Mouse (Mus musculus) limb, embryonic 12.5 days (tissue): Measurements from ENCODE around the gene Exoc6. TPM values are rescaled to one million over a fixed set of nuclear protein-coding genes. Genes with fewer than 3 reads are reported as not detected.
"Not testable (repeated sequence)": the region's sequence is repeated elsewhere in the genome, so short reads cannot be mapped to it uniquely, and the experiment has no call there.

Experiments
- ATAC-seq: fragments of 200-750 bp; cut with Nextera tagmentation; 2 replicates; pipeline ENCODE4 v1.8.0; 2017; ENCODE audit warnings: low read depth, moderate TSS enrichment; ENCODE audit not compliant: insufficient number of reproducible peaks, insufficient read depth, low FRiP score, low TSS enrichment
- H3K27ac ChIP-seq: fragments of 300-500 bp; sonication (generic); 2 replicates; pipeline ENCODE4 v1.5.1; 2016; ENCODE audit warnings: mild to moderate bottlenecking, moderate library complexity
- H3K27me3 ChIP-seq: fragments of 300-500 bp; sonication (generic); 2 replicates; pipeline ENCODE4 v1.6.1; 2016; ENCODE audit warnings: mild to moderate bottlenecking, moderate library complexity
- H3K36me3 ChIP-seq: fragments of 300-500 bp; sonication (generic); 2 replicates; pipeline ENCODE4 v1.6.1; 2016; ENCODE audit warnings: mild to moderate bottlenecking, moderate library complexity
- H3K4me1 ChIP-seq: fragments of 300-500 bp; sonication (generic); replicated peaks from 2 replicates; pipeline ENCODE4 v1.6.1; 2016
- H3K4me2 ChIP-seq: fragments of 300-500 bp; sonication (generic); 2 replicates; pipeline ENCODE4 v1.6.1; 2016; ENCODE audit warnings: mild to moderate bottlenecking, moderate library complexity
- H3K4me3 ChIP-seq: fragments of 300-500 bp; sonication (generic); replicated peaks from 2 replicates; pipeline ENCODE4 v1.5.1; 2016; ENCODE audit warnings: mild to moderate bottlenecking
- H3K9ac ChIP-seq: fragments of 300-500 bp; sonication (generic); replicated peaks from 2 replicates; pipeline ENCODE4 v1.6.1; 2016; ENCODE audit warnings: mild to moderate bottlenecking, moderate library complexity
- H3K9me3 ChIP-seq: fragments of 300-500 bp; sonication (generic); 2 replicates; pipeline ENCODE4 v1.6.1; 2016; ENCODE audit warnings: mild to moderate bottlenecking, moderate library complexity
- WGBS: fragments of 180-500 bp; shearing (Covaris S2); methylation state at CpG from one replicate; pipeline ENCODE4 v1.1.7; 2016; 5-methylcytosine and 5-hydroxymethylcytosine counted together
- polyA plus RNA-seq: library from polyadenylated mRNA; unstranded; fragments of >200 nt; fragmentation: Nextera tagmentation; extraction: Ambion mirVana; gene quantifications from 2 replicates; pipeline ENCODE4 v1.2.1, GENCODE M21; 2016

The Exoc6 gene
- polyA plus RNA-seq, 1 experiment from 2014 or later, result 6.7 TPM

GRCm38 (mm10) chr19:37537717-37538116, 12.5 kb upstream of the Exoc6 start:
- Histone ChIP-seq H3K9me3 (no peaks in the 10 kb centered on the region), H3K4me3 (no peak overlapping the region), H3K4me1 (no peaks in the 10 kb centered on the region), H3K9ac (no peak overlapping the region), H3K4me2 (no peak overlapping the region), H3K36me3 (no peaks in the 10 kb centered on the region), H3K27me3 (peaks cover 3% of the 10 kb centered on the region; the same call in 1 of the 2 replicates), H3K27ac (no peak overlapping the region)
- WGBS, result 83% methylated on average over 1 of the region's 1 CpGs
- ATAC-seq, result no peak

- Histone ChIP-seq H3K36me3 (no peaks in the 10 kb centered on the region), H3K4me1 (no peaks in the 10 kb centered on the region), H3K9ac (no peak overlapping the region), H3K4me3 (no peak overlapping the region), H3K9me3 (no peaks in the 10 kb centered on the region), H3K27ac (no peak overlapping the region), H3K27me3 (no peaks in the 10 kb centered on the region), H3K4me2 (no peak overlapping the region)
- no peak for ATAC-seq
- WGBS, result 70% methylated on average over 7 of the region's 7 CpGs
Measured at GRCm38 (mm10) chr19:37540201-37540600, 10.0 kb upstream of the Exoc6 start.

GRCm38 (mm10) chr19:37543537-37544326, 6.5 kb upstream of the Exoc6 start:
- Histone ChIP-seq H3K9ac (no peak overlapping the region), H3K27me3 (peaks cover 14% of the 10 kb centered on the region), H3K36me3 (no peaks in the 10 kb centered on the region), H3K4me1 (no peaks in the 10 kb centered on the region), H3K27ac (no peak overlapping the region), H3K4me3 (no peak overlapping the region), H3K4me2 (no peak overlapping the region), H3K9me3 (no peaks in the 10 kb centered on the region)
- WGBS, result 55% methylated on average over 13 of the region's 13 CpGs
- no peak for ATAC-seq

GRCm38 (mm10) chr19:37544476-37544875, 5.7 kb upstream of the Exoc6 start:
- no peak overlapping the region for H3K27ac ChIP-seq
- H3K4me3 ChIP-seq, result no peak overlapping the region
- ATAC-seq, result no peak
- H3K4me2 ChIP-seq, result no peak overlapping the region
- H3K4me1 ChIP-seq, result no peaks in the 10 kb centered on the region
- no peaks in the 10 kb centered on the region for H3K36me3 ChIP-seq
- H3K27me3 ChIP-seq, result peaks cover 19% of the 10 kb centered on the region
- WGBS, result 92% methylated on average over 9 of the region's 9 CpGs
- no peaks in the 10 kb centered on the region for H3K9me3 ChIP-seq
- no peak overlapping the region for H3K9ac ChIP-seq

GRCm38 (mm10) chr19:37545231-37545630, 5.0 kb upstream of the Exoc6 start:
- Histone ChIP-seq H3K9ac (no peak overlapping the region), H3K9me3 (no peaks in the 10 kb centered on the region), H3K27me3 (peaks cover 21% of the 10 kb centered on the region), H3K4me1 (no peaks in the 10 kb centered on the region), H3K27ac (no peak overlapping the region), H3K4me3 (no peak overlapping the region), H3K4me2 (no peak overlapping the region), H3K36me3 (no peaks in the 10 kb centered on the region)
- ATAC-seq, result no peak
- 59% methylated on average over 3 of the region's 3 CpGs for WGBS

GRCm38 (mm10) chr19:37545725-37546124, 4.5 kb upstream of the Exoc6 start:
- no peak overlapping the region for H3K9ac ChIP-seq
- no peaks in the 10 kb centered on the region for H3K9me3 ChIP-seq
- peaks cover 21% of the 10 kb centered on the region for H3K27me3 ChIP-seq
- no peaks in the 10 kb centered on the region for H3K36me3 ChIP-seq
- no peak for ATAC-seq
- no peak overlapping the region for H3K4me3 ChIP-seq
- WGBS, result 90% methylated on average over 6 of the region's 6 CpGs
- H3K27ac ChIP-seq, result no peak overlapping the region
- peaks cover 2% of the 10 kb centered on the region for H3K4me1 ChIP-seq
- no peak overlapping the region for H3K4me2 ChIP-seq

GRCm38 (mm10) chr19:37546776-37547175, 3.4 kb upstream of the Exoc6 start:
- H3K27ac ChIP-seq, result no peak overlapping the region
- H3K4me2 ChIP-seq, result no peak overlapping the region
- peaks cover 8% of the 10 kb centered on the region for H3K4me1 ChIP-seq
- H3K9ac ChIP-seq, result no peak overlapping the region
- H3K4me3 ChIP-seq, result no peak overlapping the region
- WGBS, result 83% methylated on average over 4 of the region's 4 CpGs
- H3K9me3 ChIP-seq, result no peaks in the 10 kb centered on the region
- no peaks in the 10 kb centered on the region for H3K36me3 ChIP-seq
- no peak for ATAC-seq
- peaks cover 21% of the 10 kb centered on the region for H3K27me3 ChIP-seq

GRCm38 (mm10) chr19:37551040-37551566, 885 bp downstream of the Exoc6 start:
- 0 out of 2 replicates have a peak, but pooled peaks have one; percentile 20 for ATAC-seq
- H3K9ac ChIP-seq, result peak overlapping the region; percentile 63; the same call in 1 of the 2 replicates
- H3K4me2 ChIP-seq, result peak overlapping the region; percentile 98
- no peaks in the 10 kb centered on the region for H3K36me3 ChIP-seq
- H3K4me1 ChIP-seq, result peaks cover 8% of the 10 kb centered on the region
- peaks cover 29% of the 10 kb centered on the region for H3K27me3 ChIP-seq
- H3K4me3 ChIP-seq, result peak overlapping the region; percentile 75
- H3K9me3 ChIP-seq, result no peaks in the 10 kb centered on the region
- 14% methylated on average over 8 of the region's 8 CpGs for WGBS
- H3K27ac ChIP-seq, result no peak overlapping the region

GRCm38 (mm10) chr19:37553376-37554265, 3.4 kb downstream of the Exoc6 start:
- H3K9me3 ChIP-seq, result no peaks in the 10 kb centered on the region
- 87% methylated on average over 11 of the region's 11 CpGs for WGBS
- H3K4me1 ChIP-seq, result peaks cover 8% of the 10 kb centered on the region
- no peak overlapping the region for H3K4me2 ChIP-seq
- no peak overlapping the region for H3K9ac ChIP-seq
- no peaks in the 10 kb centered on the region for H3K36me3 ChIP-seq
- no peak for ATAC-seq
- H3K27me3 ChIP-seq, result peaks cover 17% of the 10 kb centered on the region
- no peak overlapping the region for H3K27ac ChIP-seq
- no peak overlapping the region for H3K4me3 ChIP-seq

- H3K9ac ChIP-seq, H3K4me1 ChIP-seq, ATAC-seq, H3K4me3 ChIP-seq, H3K36me3 ChIP-seq, H3K27ac ChIP-seq, H3K9me3 ChIP-seq, H3K4me2 ChIP-seq: not testable (repeated sequence)
- peaks cover 12% of the 10 kb centered on the region for H3K27me3 ChIP-seq
- 76% methylated on average over 5 of the region's 5 CpGs for WGBS
Measured at GRCm38 (mm10) chr19:37554266-37554650, 4.0 kb downstream of the Exoc6 start.

- Histone ChIP-seq H3K27ac (no peak overlapping the region), H3K4me2 (no peak overlapping the region), H3K36me3 (no peaks in the 10 kb centered on the region), H3K4me3 (no peak overlapping the region), H3K27me3 (peaks cover 8% of the 10 kb centered on the region), H3K9me3 (no peaks in the 10 kb centered on the region), H3K4me1 (peaks cover 8% of the 10 kb centered on the region), H3K9ac (no peak overlapping the region)
- WGBS, result 86% methylated on average over 6 of the region's 6 CpGs
- ATAC-seq, result no peak
Measured at GRCm38 (mm10) chr19:37555863-37556566, 5.8 kb downstream of the Exoc6 start.
